Mouse (Mus musculus): ENCODE results near the gene Spn. TPM values are rescaled to one million over a fixed set of nuclear protein-coding genes. Genes with fewer than 3 reads are reported as not detected.
A peak's percentile ranks its signal among the peaks of the same experiment; 100 is the strongest.

Spn gene
- total and polyA plus RNA-seq, 2 experiments = 0.28 to 0.88 TPM

DNA sequence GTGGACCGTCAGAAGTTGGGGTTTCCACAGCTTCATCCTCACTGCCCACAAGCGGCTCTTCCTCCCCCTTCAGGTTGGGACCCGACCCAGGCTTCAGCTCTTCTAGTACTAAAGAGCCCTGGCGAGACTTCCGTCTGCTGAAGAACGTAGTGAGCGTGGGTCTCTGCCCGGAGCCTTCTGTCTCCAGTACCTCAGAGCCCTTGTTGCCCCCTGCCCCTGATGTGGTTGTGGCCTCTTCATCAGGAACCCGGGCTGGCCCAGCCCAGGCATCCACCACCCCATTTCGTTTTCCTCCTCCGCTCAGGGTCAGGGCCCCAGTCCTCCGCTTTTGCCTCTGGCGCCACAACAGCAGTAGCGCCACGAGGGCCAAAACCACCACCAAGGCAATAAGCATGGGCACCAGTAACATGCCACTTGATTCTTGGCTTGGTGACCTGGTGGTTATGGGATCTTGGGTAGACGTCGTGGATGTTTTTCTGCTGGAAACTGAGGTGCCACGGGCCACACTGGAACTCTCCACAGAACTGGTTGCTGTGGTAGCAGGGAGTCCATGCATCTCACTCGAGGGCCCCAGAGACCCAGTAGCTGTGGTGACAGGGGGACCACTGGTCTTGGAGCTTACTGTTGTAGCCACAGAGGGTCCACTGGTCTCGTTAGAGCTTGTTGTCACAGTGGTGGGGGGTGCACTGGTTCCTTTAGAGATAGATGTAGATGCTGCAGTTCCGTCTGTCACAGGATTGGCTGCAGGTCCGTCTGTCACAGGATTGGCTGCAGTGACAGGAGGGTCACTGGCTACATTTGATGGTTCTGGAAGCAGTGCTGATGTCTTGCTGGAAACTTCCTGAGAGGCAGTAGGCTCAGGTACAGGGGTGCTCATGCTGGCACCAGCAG lies 1.2 kb downstream of the Spn start:
- DNase-seq (ENCODE audit: extremely low read depth, low read depth, low spot score) = no peak
- Histone ChIP-seq H3K79me2 (ENCODE audit: control insufficient read depth, insufficient read depth, low read length) (no peaks in the 10 kb centered on the region), H3K4me1 (ENCODE audit: control insufficient read depth, insufficient read depth, low read length) (no peaks in the 10 kb centered on the region), H3K36me3 (ENCODE audit: control insufficient read depth, insufficient read depth, low read length) (no peaks in the 10 kb centered on the region), H3K27me3 (ENCODE audit: control insufficient read depth, insufficient read depth, low read length) (no peaks in the 10 kb centered on the region), H3K27ac (replicated peaks; ENCODE audit: insufficient read depth, low read depth, low read length) (no peak overlapping the region), H3K4me3 (ENCODE audit: insufficient read depth, low read depth, low read length) (no peak overlapping the region), H3K9ac (ENCODE audit: low read depth, low read length) (no peak overlapping the region)
- WGBS = 87% methylated on average over 22 of the region's 22 CpGs
- TF ChIP-seq CTCF (IDR thresholded peaks at IDR 0.05; ENCODE audit: low read depth, low read length) = no peak
- TF ChIP-seq POLR2A (IDR thresholded peaks at IDR 0.05; ENCODE audit: extremely low read depth, insufficient read depth, low read length) = no peak

DNA sequence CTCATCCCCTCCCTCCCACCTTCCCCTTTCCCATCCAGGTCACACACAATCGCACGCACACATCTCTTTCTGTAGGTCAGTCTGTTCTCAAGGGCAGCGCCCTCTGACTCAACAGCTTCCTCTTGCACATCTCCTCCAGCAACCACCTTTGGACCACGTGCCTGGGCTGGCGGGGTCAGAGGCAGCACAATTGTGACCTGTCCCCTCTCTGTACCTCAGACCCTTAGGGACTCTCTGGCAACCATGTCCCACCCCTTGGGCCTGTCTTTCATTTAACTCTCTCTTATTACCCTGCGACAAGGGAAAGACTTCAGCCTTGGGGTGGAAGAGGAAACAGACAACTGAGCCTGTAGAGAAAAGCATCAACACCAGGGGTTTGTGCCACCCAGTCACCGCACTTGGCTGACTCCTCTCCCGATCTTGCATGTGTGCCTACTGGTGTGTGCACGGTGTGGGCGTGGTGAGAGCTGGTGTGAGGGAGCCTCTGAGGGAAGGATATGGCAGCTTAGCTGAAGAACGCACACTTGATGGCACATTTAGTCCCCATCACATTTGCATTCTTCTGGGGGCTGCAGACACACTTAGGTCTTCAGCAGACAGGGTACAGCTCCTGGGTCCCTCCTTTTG lies 2.7 kb downstream of the Spn start:
- TF ChIP-seq CTCF (IDR thresholded peaks at IDR 0.05; ENCODE audit: low read depth, low read length) = no peak
- Histone ChIP-seq H3K27me3 (ENCODE audit: control insufficient read depth, insufficient read depth, low read length) (no peaks in the 10 kb centered on the region), H3K4me1 (ENCODE audit: control insufficient read depth, insufficient read depth, low read length) (no peaks in the 10 kb centered on the region), H3K27ac (replicated peaks; ENCODE audit: insufficient read depth, low read depth, low read length) (no peak overlapping the region), H3K9ac (ENCODE audit: low read depth, low read length) (no peak overlapping the region), H3K79me2 (ENCODE audit: control insufficient read depth, insufficient read depth, low read length) (no peaks in the 10 kb centered on the region), H3K4me3 (ENCODE audit: insufficient read depth, low read depth, low read length) (no peak overlapping the region), H3K36me3 (ENCODE audit: control insufficient read depth, insufficient read depth, low read length) (no peaks in the 10 kb centered on the region)
- DNase-seq (ENCODE audit: extremely low read depth, low read depth, low spot score) = no peak
- WGBS = 72% methylated on average over 11 of the region's 11 CpGs

DNA sequence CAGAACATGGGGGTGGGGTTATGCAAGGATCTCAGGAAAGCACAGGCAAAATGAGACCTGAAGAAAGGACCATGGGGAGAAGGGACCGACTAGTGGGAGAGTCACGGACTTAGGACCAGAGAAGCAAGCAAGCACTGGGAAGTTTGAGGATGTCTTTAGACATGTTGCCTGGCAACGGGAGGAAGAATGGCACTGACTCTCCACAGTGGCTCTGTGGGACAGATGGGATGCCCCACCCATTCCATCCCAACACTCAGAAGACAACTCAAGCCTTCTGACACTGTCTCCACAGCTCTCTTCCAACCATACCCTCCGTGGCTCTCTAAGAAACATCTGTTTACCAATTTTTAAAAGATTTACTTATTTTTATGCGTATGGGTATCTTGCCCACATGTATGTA lies 4.5 kb downstream of the Spn start:
- WGBS = 75% methylated on average over 5 of the region's 5 CpGs
- H3K4me1 ChIP-seq (ENCODE audit: control insufficient read depth, insufficient read depth, low read length) = peaks cover 3% of the 10 kb centered on the region; the same call in 1 of the 2 replicates
- no peaks in the 10 kb centered on the region for H3K27me3 ChIP-seq (ENCODE audit: control insufficient read depth, insufficient read depth, low read length)
- no peak for TF ChIP-seq POLR2A (IDR thresholded peaks at IDR 0.05; ENCODE audit: extremely low read depth, insufficient read depth, low read length)
- no peak for TF ChIP-seq CTCF (IDR thresholded peaks at IDR 0.05; ENCODE audit: low read depth, low read length)
- no peaks in the 10 kb centered on the region for H3K36me3 ChIP-seq (ENCODE audit: control insufficient read depth, insufficient read depth, low read length)
- H3K27ac ChIP-seq (replicated peaks; ENCODE audit: insufficient read depth, low read depth, low read length) = no peak overlapping the region
- no peak for DNase-seq (ENCODE audit: extremely low read depth, low read depth, low spot score)
- H3K4me3 ChIP-seq (ENCODE audit: insufficient read depth, low read depth, low read length) = no peak overlapping the region
- H3K79me2 ChIP-seq (ENCODE audit: control insufficient read depth, insufficient read depth, low read length) = no peaks in the 10 kb centered on the region
- H3K9ac ChIP-seq (ENCODE audit: low read depth, low read length) = no peak overlapping the region

DNA sequence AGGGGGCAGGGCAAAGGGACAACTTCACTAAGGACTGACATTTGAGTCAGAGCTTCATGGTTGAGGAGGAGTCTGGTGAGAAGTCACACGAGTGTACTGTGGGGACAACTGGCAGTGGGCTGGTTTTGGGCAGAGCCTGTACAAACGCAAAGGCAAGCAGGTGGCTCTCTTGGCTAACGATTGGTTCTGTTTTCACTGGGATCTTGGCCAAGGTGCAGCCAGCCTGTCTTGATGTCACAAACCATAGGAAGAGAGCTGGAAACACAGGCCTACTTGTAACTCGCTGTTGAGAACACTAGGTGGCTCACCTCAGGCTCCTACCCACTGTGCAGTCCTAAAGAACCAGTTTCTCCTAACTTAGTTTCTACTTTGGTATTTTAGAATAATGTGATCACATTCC lies 8.0 kb downstream of the Spn start:
- peak; percentile 78 for DNase-seq (ENCODE audit: extremely low read depth, low read depth, low spot score)
- Histone ChIP-seq H3K9ac (ENCODE audit: low read depth, low read length) (no peak overlapping the region), H3K4me3 (ENCODE audit: insufficient read depth, low read depth, low read length) (no peak overlapping the region), H3K36me3 (ENCODE audit: control insufficient read depth, insufficient read depth, low read length) (no peaks in the 10 kb centered on the region), H3K79me2 (ENCODE audit: control insufficient read depth, insufficient read depth, low read length) (no peaks in the 10 kb centered on the region), H3K27ac (replicated peaks; ENCODE audit: insufficient read depth, low read depth, low read length) (no peak overlapping the region), H3K4me1 (ENCODE audit: control insufficient read depth, insufficient read depth, low read length) (peaks cover 3% of the 10 kb centered on the region; the same call in 1 of the 2 replicates), H3K27me3 (ENCODE audit: control insufficient read depth, insufficient read depth, low read length) (no peaks in the 10 kb centered on the region)
- 5% methylated on average over 4 of the region's 4 CpGs for WGBS
- TF ChIP-seq POLR2A (IDR thresholded peaks at IDR 0.05; ENCODE audit: extremely low read depth, insufficient read depth, low read length) (no peak), CTCF (IDR thresholded peaks at IDR 0.05; ENCODE audit: low read depth, low read length) (peak; percentile 64)

DNA sequence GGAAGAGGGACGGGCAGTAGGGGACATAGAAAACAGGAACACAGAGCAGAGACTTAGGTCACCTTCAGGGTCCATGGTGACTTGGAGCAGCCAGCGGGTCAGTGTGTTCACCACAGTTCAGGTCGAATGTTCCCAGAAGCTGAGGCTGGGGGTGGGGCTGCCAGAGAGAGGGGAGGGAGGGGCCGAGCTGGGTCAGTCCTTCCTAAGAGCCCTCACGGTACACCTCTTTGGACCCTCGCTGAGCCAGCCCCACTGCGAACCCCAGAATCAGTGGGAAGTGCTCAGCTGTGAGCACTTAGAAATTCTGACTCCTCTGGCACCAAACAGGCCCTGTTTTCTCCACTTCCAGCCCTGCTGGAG lies 15.7 kb downstream of the Spn start, which contains the start of gene Qprt:
Gene Qprt, minus strand, starts transcription at position 316 of the 360 bp plus-strand sequence.
- H3K79me2 ChIP-seq (ENCODE audit: control insufficient read depth, insufficient read depth, low read length) = no peaks in the 10 kb centered on the region
- TF ChIP-seq POLR2A (IDR thresholded peaks at IDR 0.05; ENCODE audit: extremely low read depth, insufficient read depth, low read length) = no peak
- TF ChIP-seq CTCF (IDR thresholded peaks at IDR 0.05; ENCODE audit: low read depth, low read length) = no peak
- WGBS = 7% methylated on average over 7 of the region's 7 CpGs
- no peaks in the 10 kb centered on the region for H3K27me3 ChIP-seq (ENCODE audit: control insufficient read depth, insufficient read depth, low read length)
- peak within 1 kb of the TSS; percentile 74 for H3K9ac ChIP-seq (ENCODE audit: low read depth, low read length)
- H3K4me3 ChIP-seq (ENCODE audit: insufficient read depth, low read depth, low read length) = peak within 1 kb of the TSS; percentile 51
- peaks cover 18% of the 10 kb centered on the region for H3K4me1 ChIP-seq (ENCODE audit: control insufficient read depth, insufficient read depth, low read length)
- H3K27ac ChIP-seq (replicated peaks; ENCODE audit: insufficient read depth, low read depth, low read length) = peak within 1 kb of the TSS; percentile 99
- H3K36me3 ChIP-seq (ENCODE audit: control insufficient read depth, insufficient read depth, low read length) = no peaks in the 10 kb centered on the region
- DNase-seq (ENCODE audit: extremely low read depth, low read depth, low spot score) = peak; percentile 83
